Mouse (Mus musculus) E14TG2a.4 (cell line): ENCODE data around the gene Tnfrsf17.
"Not testable (repeated sequence)": the region's sequence is repeated elsewhere in the genome, so short reads cannot be mapped to it uniquely, and the experiment has no call there.

Experiments used
- H3K27me3 ChIP-seq: 2 replicates; pipeline ENCODE4 v1.6.1; 2014; ENCODE audit warnings: low read length, control low read depth; ENCODE audit not compliant: insufficient read depth
- H3K36me3 ChIP-seq: 2 replicates; pipeline ENCODE4 v1.6.1; 2014; ENCODE audit warnings: low read length, control low read depth; ENCODE audit not compliant: insufficient read depth
- H3K4me1 ChIP-seq: replicated peaks from 2 replicates; pipeline ENCODE4 v1.6.1; 2014; ENCODE audit warnings: low read depth, low read length, control low read depth
- H3K4me3 ChIP-seq: replicated peaks from 2 replicates; pipeline ENCODE4 v1.5.1; 2014; ENCODE audit warnings: mild to moderate bottlenecking, low read length
- H3K9me3 ChIP-seq: 2 replicates; pipeline ENCODE4 v1.6.1; 2014; ENCODE audit warnings: low read length, control low read depth
- CTCF ChIP-seq: conservative IDR thresholded peaks from 2 replicates; pipeline ENCODE4 v1.5.1; 2014; ENCODE audit warnings: low read length
- NANOG ChIP-seq: IDR thresholded peaks from 2 replicates; pipeline ENCODE4 v1.6.1; 2014; ENCODE audit warnings: borderline replicate concordance, low read length, mixed read lengths
- POU5F1 ChIP-seq: IDR thresholded peaks from 2 replicates; pipeline ENCODE4 v1.6.1; 2014; ENCODE audit warnings: low read length, borderline replicate concordance

Gene Tnfrsf17

DNA sequence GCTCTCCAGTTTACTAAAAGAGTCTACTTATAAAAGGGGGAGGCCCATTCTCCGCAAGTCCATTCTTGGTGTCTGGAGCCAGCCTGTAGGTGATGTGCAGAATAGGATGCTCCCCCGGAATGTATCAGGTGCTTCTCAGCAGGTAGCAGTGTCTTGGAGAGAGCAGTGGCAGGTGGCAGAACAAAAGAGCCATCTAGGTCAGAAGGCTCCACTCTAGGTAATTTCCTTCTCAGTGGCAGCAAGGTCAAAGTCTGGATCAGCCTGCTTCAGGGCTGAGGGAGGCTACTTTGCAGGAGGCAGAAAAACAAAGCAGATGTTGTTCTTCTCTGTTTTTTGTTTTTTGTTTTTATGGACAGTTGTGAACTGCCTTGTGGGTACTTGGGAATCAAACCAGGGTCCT is 47.0 kb downstream of the Tnfrsf17 start:
- H3K27me3 ChIP-seq: not testable (repeated sequence)
- peak overlapping the region; percentile 63; the same call in 1 of the 2 replicates for H3K4me3 ChIP-seq

DNA sequence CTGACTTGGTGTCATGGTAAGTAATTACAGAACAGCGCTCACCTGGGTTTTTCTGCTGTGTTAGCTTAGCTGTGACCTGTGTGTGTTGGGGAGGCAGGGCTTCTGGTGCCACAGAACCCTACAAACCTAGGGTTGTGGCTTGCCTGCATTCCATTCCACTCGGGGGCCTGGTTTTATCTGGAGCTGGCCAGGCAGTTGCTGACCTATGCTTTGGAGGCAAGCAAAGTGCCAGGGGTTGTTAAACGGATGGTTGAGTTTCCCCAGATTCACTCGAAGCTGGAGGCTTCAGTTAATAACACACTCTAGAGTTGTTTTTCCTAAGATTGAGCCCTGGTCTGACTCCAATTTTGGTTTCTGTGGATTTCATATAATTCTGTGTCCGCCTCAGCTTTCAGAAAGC is 52.0 kb downstream of the Tnfrsf17 start:
- H3K4me3 ChIP-seq: no peak overlapping the region
- no peaks in the 10 kb centered on the region for H3K27me3 ChIP-seq
- peaks cover 65% of the 10 kb centered on the region for H3K4me1 ChIP-seq
- peaks cover 18% of the 10 kb centered on the region for H3K36me3 ChIP-seq
- H3K9me3 ChIP-seq: no peaks in the 10 kb centered on the region
- TF ChIP-seq CTCF: no peak
- no peak for TF ChIP-seq NANOG
- TF ChIP-seq POU5F1: no peak

More for the DNA sequence above, 47.0 kb downstream of the Tnfrsf17 start:
- not testable (repeated sequence) for H3K9me3 ChIP-seq, H3K36me3 ChIP-seq
- H3K4me1 ChIP-seq: peaks cover 65% of the 10 kb centered on the region
- TF ChIP-seq NANOG: peak; percentile 95

DNA sequence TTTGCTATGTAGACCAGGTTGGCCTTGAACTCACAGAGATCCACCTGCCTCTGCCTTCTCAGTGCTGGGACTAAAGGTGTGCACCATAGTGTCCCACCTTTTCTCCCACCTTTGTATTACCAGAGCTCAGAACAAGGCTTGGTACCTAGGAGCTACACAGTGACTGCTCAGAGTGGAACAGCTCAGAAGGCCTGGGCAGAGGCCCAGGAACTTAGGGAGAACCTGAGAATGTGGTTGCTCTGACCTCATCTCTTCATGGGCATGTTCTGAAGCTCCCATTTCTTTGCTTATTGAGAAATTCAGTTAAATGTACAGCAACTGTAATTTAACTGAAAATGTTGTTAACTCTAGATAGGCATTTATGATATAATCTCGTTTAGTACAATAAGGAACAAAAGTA is 53.2 kb downstream of the Tnfrsf17 start:
- peaks cover 61% of the 10 kb centered on the region for H3K4me1 ChIP-seq
- TF ChIP-seq POU5F1 (no peak), NANOG (no peak)
- no peak overlapping the region for H3K4me3 ChIP-seq
- H3K36me3 ChIP-seq: peaks cover 22% of the 10 kb centered on the region
- no peaks in the 10 kb centered on the region for H3K9me3 ChIP-seq
- no peaks in the 10 kb centered on the region for H3K27me3 ChIP-seq

GRCm38 (mm10) chr16:11368412-11368811 is 54.8 kb downstream of the Tnfrsf17 start:
- peaks cover 55% of the 10 kb centered on the region for H3K4me1 ChIP-seq
- H3K4me3 ChIP-seq: no peak overlapping the region
- H3K27me3 ChIP-seq: no peaks in the 10 kb centered on the region
- H3K36me3 ChIP-seq: peaks cover 27% of the 10 kb centered on the region
- H3K9me3 ChIP-seq: no peaks in the 10 kb centered on the region
- TF ChIP-seq NANOG (no peak), CTCF (no peak), POU5F1 (no peak)

DNA sequence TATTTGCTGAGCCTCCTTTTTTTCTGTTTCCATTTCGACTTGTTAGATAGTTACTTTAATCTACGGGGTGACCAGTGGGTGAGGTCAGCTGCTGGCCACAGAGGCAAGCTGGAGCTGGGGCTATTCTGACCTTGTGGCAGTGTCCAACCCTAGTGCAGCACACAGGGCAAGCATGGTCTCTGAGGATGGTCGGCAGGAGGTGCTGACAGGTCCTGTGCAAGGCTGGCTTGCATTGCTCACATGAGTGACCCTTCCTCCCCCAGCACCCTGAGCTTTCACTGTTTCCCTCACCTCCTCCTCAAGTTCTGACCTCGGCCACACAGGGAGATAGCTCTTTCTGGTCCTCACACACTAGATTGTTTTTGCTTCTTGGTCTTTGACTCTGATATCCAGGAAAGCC is 55.5 kb downstream of the Tnfrsf17 start:
- TF ChIP-seq CTCF (no peak), NANOG (no peak), POU5F1 (no peak)
- H3K9me3 ChIP-seq: no peaks in the 10 kb centered on the region
- H3K27me3 ChIP-seq: no peaks in the 10 kb centered on the region
- H3K36me3 ChIP-seq: peaks cover 27% of the 10 kb centered on the region
- H3K4me3 ChIP-seq: no peak overlapping the region
- H3K4me1 ChIP-seq: peaks cover 58% of the 10 kb centered on the region

DNA sequence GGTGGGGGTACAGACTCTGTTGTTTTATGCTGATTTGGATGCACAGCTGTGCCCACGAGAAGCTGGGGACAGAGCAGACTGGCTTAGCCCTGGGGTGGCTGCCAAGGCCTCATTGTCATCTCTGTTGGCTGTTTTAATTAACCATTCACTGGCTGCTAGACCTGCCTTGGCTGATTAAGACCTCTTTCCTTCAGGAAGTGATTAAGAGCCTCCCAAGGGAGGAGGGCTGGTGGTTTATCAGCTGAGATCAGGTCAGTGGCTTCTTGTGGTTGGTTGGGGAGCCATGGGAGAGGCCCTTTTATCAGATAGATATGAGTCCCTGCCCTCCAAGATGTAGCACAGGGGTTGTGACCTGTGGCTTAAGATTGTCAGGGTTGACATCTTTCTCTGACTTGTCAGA is 56.0 kb downstream of the Tnfrsf17 start:
- H3K4me3 ChIP-seq: no peak overlapping the region
- H3K9me3 ChIP-seq: no peaks in the 10 kb centered on the region
- H3K4me1 ChIP-seq: peaks cover 58% of the 10 kb centered on the region
- TF ChIP-seq NANOG: no peak
- no peak for TF ChIP-seq CTCF
- H3K36me3 ChIP-seq: peaks cover 27% of the 10 kb centered on the region
- H3K27me3 ChIP-seq: no peaks in the 10 kb centered on the region
